Mouse (Mus musculus) liver, embryonic 16.5 days (tissue): ENCODE measurements around the gene AB124611. TPM values are rescaled to one million over a fixed set of nuclear protein-coding genes. Genes with fewer than 3 reads are reported as not detected.

Experiments used
- microRNA-seq: library from miRNA; unstranded; fragments of <30 nt; microRNA quantifications from one replicate; pipeline ENCODE4, GENCODE M21; 2016
- polyA plus RNA-seq: library from polyadenylated mRNA; unstranded; fragments of >200 nt; fragmentation: Nextera tagmentation; extraction: Ambion mirVana; gene quantifications from 2 replicates; pipeline ENCODE4 v1.2.1, GENCODE M21; 2015

The AB124611 gene
- polyA plus RNA-seq, 1 experiment from 2014 or later: 11.3 TPM

Small RNA genes within 50 kb of the gene (microRNA-seq; reads per million reads assigned to microRNA genes)
- gene Mir199a-1: not detected

Other genes starting within 250 kb of the AB124611 start
- 5.5 and 8.1 TPM in 2 replicates for gene Kri1, start 238.2 kb upstream of the AB124611 start, polyA plus RNA-seq
- gene Cdkn2d, start 234.8 kb upstream of the AB124611 start, polyA plus RNA-seq: 120 and 128 TPM in 2 replicates
- 0.08 and 1.1 TPM in 2 replicates for gene Ap1m2, start 213.8 kb upstream of the AB124611 start, polyA plus RNA-seq
- 16.9 TPM in 2 replicates for gene Slc44a2, start 205.5 kb upstream of the AB124611 start, polyA plus RNA-seq
- gene Ilf3, start 158.3 kb upstream of the AB124611 start, polyA plus RNA-seq: 34.9 and 37.2 TPM in 2 replicates
- gene Qtrt1, start 114.3 kb upstream of the AB124611 start, polyA plus RNA-seq: 14.6 and 15.8 TPM in 2 replicates
- 50.0 and 50.4 TPM in 2 replicates for gene Dnm2, start 101.3 kb upstream of the AB124611 start, polyA plus RNA-seq
- gene Tmed1, start 15.9 kb upstream of the AB124611 start, polyA plus RNA-seq: 27.3 and 29.8 TPM in 2 replicates
- gene Carm1, start 20.7 kb downstream of the AB124611 start, polyA plus RNA-seq: 7.0 and 9.3 TPM in 2 replicates
- 13.9 and 14.1 TPM in 2 replicates for gene Timm29, start 66.5 kb downstream of the AB124611 start, polyA plus RNA-seq
- gene Yipf2, start 66.7 kb downstream of the AB124611 start, polyA plus RNA-seq: 11.5 and 12.5 TPM in 2 replicates
- gene Smarca4, start 90.0 kb downstream of the AB124611 start, polyA plus RNA-seq: 20.2 and 23.4 TPM in 2 replicates
- gene Ldlr, start 197.3 kb downstream of the AB124611 start, polyA plus RNA-seq: 23.9 and 29.3 TPM in 2 replicates
- 68.0 and 75.7 TPM in 2 replicates for gene Spc24, start 234.1 kb downstream of the AB124611 start, polyA plus RNA-seq